Mouse (Mus musculus) layer of hippocampus, adult 9-11 months (tissue): ENCODE data around the gene Gab2.
A peak's percentile ranks its signal among the peaks of the same experiment; 100 is the strongest.

Experiments used
- DNase-seq: peaks from one replicate; pipeline ENCODE4 v3.0.0; 2022

Gene Gab2

GRCm38 (mm10) chr7:97262541-97262940 is 181.2 kb downstream of the Gab2 start:
- no peak for DNase-seq

GRCm38 (mm10) chr7:97270367-97270766 is 189.0 kb downstream of the Gab2 start:
- DNase-seq = no peak

- DNase-seq = no peak
Observed at GRCm38 (mm10) chr7:97271068-97271467, 189.7 kb downstream of the Gab2 start.

GRCm38 (mm10) chr7:97296986-97297385 is 215.6 kb downstream of the Gab2 start:
- DNase-seq = no peak

- peak; percentile 45 for DNase-seq
Observed at GRCm38 (mm10) chr7:97297466-97297865, 216.1 kb downstream of the Gab2 start.

DNA sequence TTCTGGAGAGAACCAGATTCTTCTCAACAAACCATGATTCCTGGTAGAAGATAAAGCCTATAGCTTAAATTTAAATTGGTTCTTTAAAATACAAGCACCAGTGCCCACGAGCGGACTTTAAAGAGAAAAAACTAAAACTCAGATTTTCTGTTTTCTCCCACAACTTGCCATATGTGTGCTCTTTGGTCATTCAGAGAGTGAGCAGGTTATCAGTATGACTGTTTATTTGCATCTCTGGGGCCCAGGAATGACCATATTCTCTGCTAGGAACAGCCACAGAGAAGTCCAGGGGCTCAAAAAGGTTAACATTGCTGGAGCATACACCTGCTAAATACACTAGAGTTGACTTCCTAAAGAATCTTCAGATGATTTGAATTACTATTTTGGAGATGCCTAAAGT is 216.9 kb downstream of the Gab2 start:
- DNase-seq = no peak

- DNase-seq = no peak
Observed at GRCm38 (mm10) chr7:97298943-97299342, 217.6 kb downstream of the Gab2 start.

DNA sequence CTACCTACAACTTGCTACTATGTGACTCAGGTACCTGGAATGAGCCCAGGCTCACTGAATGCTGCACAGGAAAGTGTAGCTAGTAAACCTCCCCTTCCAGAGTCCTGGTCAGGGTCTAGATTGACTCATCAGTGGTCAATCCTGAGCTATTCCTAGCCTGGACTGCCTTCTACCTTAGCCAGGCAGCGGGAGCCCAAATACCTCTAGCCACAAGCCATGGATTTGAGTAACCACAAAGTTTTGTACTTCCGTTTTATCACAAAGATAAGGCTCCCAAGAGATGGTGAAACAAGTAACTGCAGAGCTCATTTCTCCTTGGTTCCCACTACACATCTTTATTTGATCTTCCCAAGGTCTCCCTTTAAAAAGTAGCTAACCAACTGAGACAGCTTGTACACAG is 219.5 kb downstream of the Gab2 start:
- DNase-seq = no peak

DNA sequence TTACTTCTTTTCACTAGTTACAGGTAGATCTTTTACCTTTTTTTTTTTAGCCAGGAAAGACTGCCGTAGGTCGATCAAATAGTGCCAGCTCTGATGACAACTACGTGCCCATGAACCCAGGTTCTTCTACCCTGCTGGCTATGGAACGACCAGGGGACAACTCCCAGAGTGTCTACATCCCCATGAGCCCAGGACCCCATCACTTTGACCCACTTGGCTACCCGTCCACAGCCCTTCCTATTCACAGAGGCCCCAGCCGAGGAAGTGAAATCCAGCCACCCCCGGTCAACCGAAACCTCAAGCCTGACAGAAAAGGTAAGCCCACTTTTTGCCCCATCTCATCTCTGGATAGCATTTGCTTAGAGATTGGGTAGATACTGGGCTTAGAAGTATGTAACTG is 219.9 kb downstream of the Gab2 start:
- no peak for DNase-seq

GRCm38 (mm10) chr7:97302261-97302660 is 220.9 kb downstream of the Gab2 start:
- DNase-seq = no peak

DNA sequence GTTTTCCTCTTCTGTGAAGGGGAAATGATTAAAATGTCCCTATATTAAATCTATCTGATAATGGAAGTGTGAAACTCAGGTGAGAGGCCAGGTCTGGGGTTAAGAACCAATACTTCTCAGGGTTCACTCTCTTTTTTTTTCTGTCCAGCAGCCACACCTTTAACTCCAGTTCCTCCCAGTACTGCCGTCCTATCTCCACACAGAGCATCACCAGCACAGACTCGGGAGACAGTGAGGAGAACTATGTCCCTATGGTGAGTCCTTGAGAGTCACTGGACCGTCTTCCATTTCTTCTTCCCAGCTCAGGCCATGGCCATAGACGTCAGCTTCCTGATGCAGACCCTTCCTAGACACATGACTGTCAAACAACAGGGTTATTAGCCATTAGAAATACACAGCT is 221.5 kb downstream of the Gab2 start:
- DNase-seq = no peak

DNA sequence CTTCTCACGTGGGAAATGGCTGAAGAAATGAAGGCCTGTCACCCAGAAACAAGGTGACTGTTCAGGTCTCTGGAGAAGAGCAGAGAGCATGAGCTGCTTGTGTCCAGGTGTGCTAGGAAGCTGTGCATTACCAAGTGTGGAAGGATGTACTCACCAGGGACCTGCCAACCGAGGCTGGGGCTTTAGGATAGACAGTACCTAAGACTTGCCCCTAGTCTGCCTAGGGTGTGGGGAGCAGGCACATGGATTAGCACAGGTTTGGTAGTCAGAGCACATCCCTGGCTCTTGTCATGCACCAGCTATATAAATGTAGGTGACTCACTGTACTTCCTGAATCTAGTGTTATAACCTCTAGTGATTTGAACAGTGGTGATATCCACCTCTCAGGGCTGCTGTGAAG is 222.2 kb downstream of the Gab2 start:
- no peak for DNase-seq

DNA sequence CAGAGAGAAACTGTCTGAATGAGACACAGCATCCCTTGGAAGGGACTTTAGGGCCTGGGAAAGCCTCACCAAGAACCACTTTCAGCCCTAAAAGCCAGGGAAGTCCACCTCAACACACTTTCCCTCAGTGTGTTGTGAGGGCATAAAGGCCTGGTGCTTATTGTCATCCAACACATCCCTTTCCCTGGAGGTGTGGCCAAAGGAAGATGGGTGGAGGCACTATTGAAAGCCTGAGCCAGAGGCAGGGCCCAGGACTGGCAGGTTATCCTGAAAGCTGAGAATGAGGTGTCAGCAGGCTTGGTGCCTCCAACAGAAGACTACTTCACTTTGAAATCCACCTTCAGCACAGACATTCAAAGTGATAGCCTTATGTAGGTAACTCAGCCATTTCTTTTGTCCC is 223.1 kb downstream of the Gab2 start:
- DNase-seq = no peak

- no peak for DNase-seq
Observed at GRCm38 (mm10) chr7:97305206-97305605, 223.8 kb downstream of the Gab2 start.

- DNase-seq = no peak
Observed at GRCm38 (mm10) chr7:97306813-97307212, 225.4 kb downstream of the Gab2 start.

- no peak for DNase-seq
Observed at GRCm38 (mm10) chr7:97307546-97307945, 226.2 kb downstream of the Gab2 start.

DNA sequence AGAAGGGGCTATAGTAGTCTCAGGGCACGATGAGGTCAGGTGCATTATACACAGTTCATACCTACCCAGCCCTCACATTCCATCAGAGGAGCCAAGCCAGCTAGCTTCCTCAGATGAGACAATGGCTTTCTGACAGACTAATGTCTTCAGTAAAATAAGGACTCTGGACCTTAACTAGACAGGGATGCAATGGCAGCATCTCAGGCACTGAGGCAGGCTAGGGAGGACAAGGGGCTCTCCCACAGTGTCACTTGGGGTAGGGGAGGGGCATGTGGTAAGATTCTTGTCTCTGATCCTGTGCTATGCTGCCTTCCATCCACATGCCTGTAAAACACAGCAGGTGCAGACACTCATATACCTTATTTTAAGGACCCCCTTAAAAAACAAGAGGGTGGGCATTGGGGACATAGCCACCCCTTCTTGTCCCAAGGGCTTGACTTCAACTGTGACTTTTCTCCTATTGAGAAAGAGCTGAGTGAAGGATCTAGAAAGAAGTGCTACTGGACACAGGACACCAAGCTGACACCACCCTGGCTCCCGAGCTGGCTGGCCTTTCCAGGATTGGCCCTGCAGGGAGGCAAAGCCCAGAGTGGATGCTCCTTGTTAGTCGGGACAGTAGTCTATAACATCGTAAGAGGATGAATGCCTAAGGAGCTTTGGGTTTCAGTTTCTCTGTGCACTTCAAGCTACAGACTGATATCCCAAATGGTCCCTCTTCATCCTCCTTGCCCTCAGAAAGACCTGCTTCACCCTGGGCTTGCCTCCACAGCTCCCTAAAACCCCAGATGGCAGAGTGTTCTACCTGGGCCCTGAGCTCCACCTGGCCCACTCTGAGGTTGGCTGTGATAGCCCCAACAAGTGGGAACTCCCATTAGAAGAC is 228.3 kb downstream of the Gab2 start:
- no peak for DNase-seq

DNA sequence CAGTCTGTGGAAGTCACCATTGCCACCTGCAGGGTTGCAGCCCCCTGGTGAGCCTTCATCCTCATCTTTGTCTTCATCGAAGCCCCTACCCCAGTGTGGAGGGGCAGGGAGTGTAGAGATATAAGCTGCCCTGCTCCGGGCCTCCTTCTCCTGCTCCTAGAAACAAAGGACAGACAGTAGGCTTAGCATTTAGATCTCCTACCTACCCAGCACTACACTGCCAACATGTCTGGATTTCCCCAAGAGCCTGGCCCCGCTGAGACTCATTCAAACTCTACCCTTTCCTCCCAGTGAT is 228.9 kb downstream of the Gab2 start:
- no peak for DNase-seq

DNA sequence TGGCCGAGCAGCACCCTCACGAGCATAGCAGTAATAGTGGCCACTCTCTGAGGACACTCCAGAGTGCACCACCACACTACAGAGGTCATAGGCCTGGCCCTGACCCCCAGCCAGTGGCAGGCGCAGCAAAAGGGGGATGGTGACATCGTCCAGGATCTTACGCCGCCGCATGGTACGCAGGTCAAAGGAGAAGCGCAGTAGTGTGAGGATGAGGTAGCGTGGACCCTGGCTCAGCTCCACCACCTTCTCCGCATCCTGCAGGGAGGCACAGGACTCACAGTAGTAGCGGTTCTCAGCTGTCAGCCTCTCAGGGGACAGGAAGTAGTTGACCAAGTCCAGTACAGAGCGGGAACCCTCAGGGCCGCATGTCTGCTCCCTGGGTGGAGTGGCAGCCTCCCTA is 230.2 kb downstream of the Gab2 start:
- DNase-seq = no peak

- no peak for DNase-seq
Observed at GRCm38 (mm10) chr7:97312196-97312595, 230.8 kb downstream of the Gab2 start.

DNA sequence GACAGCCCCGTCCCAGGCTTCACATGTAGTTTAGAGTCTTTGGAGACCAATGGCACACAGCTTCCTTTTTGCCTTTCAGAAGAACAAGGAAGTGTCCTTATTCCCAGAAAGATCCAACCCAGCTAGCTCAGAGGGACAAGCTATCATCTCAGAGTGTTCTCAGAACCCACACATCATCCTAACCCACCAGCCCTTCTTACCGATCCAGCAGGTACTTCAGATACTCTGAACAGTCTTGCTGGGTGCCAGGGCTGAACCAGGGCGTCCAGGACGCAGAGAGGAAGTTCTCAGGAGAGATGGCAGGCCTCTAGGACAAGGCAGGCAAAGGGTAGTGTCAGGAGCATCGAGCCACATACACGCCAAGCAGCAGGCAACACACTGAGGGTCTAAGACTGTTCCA is 231.5 kb downstream of the Gab2 start:
- no peak for DNase-seq

GRCm38 (mm10) chr7:97313364-97313995 is 232.1 kb downstream of the Gab2 start:
- no peak for DNase-seq

GRCm38 (mm10) chr7:97314646-97315045 is 233.3 kb downstream of the Gab2 start:
- DNase-seq = no peak

DNA sequence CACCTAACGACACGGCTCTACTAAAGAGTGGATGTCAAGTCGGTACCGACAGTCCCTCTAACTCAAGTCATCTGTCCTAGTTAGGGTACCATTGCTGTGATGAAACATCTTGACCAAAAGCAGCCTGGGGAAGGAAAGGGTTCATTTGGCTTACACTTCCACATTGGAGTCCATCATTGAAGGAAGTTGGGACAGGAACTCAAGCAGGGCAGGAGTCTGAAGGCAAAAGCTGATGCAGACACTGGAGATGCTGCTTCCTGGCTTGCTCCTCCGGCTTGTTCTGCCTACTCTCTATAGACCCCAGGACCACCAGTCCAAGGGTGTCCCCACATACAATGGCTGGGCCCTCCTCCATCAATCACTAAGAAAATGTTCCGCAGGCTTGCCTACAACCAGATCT is 234.3 kb downstream of the Gab2 start:
- no peak for DNase-seq

DNA sequence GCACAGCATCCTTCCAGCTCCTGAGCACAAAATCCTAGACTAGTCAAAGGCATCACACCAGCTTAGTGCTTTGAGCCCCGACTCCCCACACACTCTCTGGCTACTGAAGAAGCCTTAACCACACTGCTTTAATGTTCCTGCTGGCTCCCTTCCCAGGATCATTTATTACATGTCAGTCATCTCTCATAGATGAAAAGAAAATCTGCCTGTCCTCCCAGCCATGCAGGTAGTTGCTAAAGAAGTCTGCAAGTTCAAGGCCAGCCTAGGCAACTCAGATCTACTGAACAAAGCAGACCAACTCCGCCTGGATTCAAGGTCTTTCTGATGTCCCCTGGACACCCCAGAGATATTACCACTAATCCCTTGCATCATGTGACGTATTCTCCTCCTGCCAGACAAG is 236.3 kb downstream of the Gab2 start:
- DNase-seq = no peak
